Mouse (Mus musculus) cerebellum, postnatal 36 days (tissue): Measurements from ENCODE around the gene Usp19.

Experiments
- DNase-seq, 2 experiments: peaks; one replicate each; pipeline ENCODE4 v3.0.0; 2021 to 2022; ENCODE audit warnings: mixed read lengths in 2 of 2

Usp19 gene

DNA sequence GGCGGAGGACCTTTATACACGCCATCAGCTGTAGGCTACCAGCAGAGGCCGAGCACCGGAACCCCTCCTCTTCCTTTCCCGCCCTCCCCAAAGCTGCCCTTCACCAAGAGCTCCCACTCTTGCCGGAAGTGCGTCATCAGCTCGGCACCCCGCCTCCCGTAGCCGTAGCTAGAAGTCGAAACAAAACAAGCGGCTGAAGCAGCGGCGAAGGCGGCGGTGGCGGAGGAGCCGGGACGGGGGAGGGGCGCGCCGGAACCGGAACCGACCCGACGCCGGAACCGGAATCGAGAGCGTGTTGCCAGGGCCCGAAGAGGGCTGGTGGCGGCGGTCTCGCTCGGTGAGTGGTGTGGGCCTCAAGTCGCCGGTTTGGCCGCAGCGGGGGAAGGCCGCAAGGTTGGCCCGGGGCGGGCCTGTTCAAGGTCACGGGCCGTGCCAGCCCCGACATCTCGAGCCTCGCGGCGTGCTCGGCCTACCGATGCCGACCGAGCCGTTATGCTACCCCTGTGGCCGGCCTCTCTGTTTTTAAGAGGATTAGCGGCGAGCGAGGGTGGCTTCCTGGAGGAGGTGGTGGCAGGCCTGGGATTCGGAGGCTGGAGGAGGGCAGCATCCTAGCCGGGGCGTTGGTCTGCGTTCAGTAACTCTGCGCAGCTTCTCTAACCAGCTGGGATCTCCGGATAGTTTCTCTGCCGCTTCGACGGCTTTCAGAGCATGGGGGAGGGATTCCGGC is at the start of gene Usp19:
Gene Usp19 (plus strand): TSS at position 44 of the 727 bp plus-strand sequence.
- DNase-seq, result peak; percentile 94 to 96

DNA sequence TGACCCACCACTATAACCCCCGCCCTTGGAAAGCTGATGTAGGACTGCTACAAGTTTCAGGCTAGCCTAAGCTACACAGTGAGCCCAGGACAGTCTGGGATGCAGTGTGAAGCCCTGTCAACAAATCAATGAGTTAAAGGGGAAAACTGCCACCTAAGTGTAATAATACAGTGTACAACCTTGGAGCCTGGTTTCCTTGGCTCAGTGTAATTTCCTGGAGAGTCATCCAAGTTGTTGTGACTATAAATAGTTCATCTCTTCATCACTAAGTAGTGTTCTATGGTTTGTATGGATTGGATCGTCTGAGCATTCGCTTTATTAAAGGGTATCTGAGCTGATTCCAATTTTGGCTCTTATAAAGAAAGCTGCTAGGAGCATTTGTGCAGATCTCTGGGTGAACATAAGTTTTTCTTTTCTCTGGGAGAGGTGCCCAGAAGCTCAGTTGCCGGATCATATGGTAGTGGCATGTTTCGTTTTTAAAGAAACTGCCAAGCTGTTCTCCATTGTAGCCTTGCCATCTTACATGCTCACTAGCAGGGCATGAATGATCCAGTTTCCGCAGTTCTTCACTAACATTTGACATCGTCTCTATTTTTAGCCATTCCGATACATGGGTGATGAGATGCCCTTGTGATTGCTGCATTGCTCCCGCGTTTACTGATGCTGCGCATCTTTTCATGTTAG is 49.0 kb upstream of the Usp19 start:
- peak in 1 of 2 experiments; percentile 21 for DNase-seq

DNA sequence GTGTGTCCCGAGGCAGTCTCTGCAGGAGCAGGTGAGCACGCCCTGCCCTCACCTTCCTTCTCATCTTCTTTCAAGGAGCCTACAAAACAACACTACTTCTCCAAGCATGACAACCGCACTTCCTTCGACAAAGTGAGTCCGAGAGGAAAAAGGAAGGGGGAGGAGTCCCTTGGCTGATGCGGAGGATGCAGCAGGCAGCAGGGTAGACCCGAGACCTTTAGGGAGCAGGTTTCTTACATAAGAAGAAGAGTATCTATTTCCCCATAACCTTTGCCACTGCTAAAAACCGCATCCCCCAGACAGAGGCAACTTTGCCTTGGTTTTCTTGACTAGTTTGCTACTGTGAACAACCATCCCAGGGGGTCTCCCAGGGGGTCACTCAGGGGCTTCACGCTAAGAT is 45.3 kb upstream of the Usp19 start:
- DNase-seq, result no peak

DNA sequence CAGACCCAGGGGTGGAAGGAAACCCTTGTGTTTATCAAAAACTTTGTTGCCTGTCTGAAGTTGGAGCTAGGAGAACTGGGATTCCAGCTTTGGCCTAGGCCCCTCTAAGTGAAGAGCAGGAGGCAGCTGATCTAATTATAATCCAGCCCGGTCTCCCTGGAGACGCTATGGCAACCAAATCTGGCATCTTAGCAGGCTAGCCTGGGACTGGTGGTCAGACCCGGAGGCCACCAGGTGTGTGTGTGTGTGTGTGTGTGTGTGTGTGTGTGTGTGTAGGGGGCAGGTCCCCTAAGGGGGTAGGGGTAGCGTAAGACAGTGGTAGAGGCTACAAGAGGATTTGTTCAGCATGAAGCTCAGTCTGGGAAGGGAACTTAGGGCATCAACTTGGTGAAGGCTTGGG is 40.5 kb upstream of the Usp19 start:
- no peak for DNase-seq

DNA sequence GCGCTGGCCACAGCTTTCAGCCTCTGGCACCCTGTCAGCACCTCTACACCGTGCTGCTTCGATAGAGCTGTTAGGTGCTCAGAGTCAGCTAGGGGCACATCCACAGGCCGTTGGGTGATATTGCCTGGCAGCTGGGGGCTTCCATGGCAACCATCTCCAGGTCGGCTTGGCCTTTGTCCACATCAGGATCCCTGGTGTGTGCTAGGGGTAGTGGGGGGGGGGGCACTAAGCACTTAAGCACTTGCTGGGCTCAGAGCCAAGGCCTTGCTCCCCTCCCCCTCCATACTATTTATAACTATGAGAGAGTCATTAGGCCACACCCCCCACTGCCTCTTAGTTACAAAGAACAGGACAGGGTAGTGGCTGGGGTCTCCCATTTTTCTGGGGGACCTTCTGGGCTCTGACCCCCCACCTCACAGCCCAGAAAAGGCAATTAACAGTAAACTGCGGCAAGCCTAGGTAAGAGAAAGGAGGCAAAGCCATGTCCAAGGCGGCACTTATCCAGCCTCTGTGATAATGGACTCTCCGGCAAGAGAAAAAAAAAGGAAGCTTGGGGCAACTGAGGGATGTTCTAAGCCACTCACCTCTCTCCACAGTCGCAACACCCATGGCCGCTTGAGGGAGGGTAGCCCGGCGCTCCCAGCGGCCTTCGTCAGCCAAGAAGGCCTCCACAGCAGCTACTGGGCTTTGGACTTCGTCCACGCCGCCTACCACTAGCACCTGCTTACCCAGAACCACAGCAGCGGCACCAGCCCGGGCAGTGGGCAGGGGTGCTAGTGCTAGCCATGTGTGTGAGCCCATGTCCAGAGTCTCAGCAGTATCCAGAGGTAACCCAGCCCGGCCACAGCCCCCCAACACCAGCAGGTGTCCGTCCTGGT is 39.9 kb upstream of the Usp19 start:
- DNase-seq, result peak; percentile 21 to 37

DNA sequence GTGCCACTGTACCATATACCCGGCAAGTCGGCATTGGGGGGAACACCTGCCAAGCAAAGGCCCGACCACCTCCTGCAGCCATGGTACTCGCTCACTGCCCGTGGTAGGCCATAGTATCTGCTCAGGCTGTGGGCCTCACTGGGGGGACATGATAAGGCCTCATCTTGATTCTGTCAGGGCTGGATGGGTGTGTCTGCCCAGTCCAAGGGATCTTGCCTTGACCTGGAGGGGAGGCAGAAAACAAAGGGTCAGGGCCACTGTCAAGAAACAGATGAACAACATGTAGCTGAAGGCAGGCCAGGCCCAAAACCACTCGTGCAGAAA is 39.3 kb upstream of the Usp19 start:
- no peak for DNase-seq

DNA sequence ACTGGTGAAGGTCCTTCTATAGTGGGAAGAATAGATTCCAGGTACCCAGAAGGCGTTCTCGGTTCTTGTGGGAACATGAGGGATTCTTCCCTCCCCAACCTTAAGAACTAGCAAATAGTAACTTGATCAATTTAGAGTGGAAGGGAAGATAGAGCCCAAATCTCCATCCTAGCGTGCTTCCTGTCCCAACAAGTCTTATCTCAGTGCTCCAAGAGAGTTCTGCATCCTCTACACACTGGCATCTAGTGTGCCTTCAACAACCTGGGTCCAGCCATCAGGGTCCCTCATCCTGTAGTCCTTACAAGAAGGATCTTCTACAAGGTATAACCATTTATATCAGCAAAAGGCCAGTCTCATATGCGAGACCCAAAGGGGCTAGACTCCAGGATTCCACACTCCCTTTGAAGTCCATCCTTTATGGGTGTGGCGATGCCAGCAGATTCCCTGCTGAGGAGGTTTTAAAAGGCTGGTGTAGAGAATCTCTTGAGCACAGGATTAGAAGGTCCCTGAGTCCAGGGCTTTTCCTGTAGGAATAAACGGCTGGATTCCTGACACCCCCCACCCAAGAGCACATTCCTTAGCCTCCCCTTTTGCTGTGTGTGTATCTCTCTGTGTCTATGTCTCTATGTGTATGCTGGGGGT is 38.8 kb upstream of the Usp19 start:
- no peak for DNase-seq

DNA sequence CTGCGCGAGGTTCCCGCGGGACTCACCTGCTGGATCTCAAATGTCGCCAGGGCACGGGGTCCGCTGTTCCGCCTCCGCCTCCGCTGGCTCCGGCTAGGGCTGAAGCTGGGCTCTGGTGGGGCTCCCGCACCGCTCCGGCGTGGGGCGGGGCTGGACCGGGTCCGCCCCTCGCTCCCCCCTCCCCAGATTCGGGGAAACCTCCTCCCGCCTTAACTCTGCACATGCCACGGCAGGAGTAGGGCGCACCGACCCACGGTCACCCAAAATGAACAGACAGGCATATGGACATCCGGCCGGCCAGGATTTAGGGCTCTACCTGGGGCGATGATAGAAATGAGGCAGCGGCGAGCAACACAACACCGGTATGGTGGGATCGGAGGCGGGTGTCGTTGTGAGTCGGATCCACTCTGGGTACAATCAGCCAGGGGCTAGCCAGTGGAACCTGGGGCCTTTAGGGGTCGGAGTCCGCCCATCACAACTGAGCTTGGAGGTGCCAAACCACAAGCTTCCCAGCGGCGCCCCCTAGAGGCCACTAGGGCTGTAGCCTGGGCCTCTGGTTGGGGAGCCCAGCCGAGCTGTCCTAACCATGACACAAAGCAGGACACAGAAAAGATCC is 38.0 kb upstream of the Usp19 start:
- peak; percentile 92 to 95 for DNase-seq

DNA sequence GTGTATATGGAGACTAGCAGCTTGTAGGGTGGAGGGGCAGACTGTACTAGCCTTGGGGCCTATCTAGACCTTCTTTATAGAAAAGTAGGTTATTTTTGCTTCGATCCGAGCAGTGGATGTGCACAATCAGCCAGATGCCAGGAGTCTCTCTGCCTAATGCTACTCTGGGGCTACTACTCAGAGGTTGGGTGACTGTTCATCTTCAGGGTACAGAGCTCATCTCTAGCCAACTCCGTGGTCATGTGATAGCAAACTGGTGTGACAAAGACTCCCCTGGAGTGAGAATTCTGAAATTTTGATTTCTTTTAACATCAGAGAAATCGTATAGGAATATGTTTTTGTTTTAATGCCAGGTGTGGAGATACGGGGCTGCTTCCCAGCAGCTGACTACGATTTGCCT is 37.5 kb upstream of the Usp19 start:
- DNase-seq, result no peak

DNA sequence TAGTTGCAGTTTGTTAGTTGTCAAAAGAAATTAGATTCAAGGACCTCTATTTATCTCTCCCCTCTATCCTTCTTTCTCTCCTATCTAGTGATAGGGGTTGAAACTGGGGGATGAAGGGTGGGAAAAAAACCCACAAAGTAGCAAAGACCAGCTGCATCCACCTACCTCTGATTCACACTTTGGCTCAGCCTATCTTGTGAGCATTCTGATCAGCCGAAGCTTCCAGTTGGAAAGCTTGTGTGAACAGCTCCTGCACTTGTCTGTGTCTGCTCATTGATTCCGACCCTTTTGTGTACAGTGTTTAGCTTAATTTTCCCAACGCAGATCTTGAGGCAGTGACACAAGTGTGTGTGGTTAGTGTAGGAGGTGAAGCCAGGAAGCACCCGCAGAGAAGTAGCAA is 36.9 kb upstream of the Usp19 start:
- DNase-seq, result no peak

DNA sequence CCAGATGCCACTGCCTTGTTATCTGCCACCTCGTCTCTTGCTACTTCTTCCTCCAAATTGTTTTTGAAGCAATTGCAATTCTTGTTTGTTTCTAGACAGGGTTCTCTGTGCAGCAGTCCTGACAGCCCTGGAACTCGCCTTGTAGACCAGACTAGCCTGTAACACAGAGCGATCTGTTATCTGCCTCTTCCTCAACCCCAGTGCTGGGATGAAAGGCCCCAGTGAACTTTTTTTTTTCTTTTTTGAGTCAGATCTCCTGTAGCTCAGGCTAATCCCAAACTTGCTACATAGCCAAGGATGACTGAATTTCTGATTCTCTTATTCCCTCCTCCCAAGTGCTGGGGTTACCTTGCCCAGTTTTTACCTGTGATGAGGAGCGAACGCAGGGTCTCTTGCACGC is 36.0 kb upstream of the Usp19 start:
- DNase-seq, result no peak

DNA sequence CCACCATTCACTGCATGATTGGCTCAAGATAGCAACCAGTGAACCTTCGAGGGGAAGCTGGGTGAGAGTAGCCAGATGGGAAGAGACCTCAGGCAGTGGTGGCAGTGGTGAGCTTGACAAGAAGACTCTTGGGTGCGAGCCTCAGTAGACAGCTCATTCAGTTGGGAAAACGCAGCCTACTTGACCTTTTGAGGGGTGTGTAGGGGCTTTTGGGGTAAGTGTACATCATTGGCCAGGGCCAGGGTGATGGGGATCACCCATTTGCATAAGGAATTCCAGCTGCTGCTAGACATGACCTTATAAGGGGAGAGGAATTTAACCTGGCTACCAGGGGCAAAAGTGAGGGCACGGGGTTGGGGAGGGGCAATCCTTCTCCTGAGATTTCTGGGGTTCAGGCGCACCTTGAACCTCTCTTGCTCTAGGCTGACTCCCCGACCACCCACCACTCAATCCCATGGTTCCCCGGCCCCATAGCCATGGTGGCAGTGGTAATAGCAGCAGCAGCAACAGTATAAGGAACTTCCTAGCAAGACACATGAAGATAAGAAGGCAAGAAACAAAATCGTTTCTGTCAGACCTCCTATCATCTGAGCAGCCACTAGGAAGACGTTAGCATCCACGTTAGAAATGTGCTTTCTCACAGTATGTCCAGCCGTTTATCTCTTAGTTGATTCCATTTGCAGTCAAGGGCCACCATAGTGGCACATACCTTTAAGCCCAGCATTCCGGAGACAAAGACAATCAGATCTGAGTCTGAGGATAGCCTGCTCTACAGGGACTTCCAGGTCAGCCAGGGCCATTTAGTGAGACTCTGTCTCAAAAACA is 34.4 kb upstream of the Usp19 start:
- DNase-seq, result no peak

DNA sequence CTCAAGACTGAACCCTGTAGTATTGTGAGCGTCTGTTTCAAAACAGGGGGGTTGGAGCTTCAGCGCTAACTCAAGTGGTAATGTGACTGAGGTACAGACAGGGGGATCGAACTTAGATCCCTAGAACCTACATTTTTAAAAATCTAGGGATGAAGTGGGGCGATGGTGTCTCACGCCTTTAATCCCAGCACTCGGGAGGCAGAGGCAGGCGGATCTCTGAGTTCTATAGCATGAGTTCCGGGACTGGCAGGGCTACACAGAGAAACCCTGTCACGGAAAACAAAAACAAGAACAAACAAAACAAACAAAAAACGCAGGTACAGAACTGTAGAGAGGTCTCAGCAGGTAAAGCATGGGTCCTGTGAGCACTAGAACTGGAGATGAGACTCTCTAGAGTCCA is 33.4 kb upstream of the Usp19 start:
- no peak for DNase-seq

DNA sequence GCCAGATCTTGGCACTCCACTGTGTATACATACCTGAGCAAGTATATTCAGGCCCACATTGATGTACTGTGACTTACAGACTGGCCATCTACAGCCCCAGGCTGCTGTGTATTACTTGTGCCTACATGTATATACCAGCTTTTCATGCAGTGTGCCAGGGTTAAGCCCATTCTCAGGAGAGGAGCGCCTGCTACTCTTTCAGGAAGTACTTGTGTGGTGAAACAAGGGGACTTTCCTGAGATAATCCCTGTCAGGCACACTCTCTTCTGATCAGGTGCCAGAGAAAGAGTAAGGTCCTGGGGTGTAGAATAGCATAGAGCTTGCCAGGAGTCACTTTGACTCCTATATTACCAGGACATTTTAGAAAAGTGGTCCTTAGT is 30.5 kb upstream of the Usp19 start:
- no peak for DNase-seq

DNA sequence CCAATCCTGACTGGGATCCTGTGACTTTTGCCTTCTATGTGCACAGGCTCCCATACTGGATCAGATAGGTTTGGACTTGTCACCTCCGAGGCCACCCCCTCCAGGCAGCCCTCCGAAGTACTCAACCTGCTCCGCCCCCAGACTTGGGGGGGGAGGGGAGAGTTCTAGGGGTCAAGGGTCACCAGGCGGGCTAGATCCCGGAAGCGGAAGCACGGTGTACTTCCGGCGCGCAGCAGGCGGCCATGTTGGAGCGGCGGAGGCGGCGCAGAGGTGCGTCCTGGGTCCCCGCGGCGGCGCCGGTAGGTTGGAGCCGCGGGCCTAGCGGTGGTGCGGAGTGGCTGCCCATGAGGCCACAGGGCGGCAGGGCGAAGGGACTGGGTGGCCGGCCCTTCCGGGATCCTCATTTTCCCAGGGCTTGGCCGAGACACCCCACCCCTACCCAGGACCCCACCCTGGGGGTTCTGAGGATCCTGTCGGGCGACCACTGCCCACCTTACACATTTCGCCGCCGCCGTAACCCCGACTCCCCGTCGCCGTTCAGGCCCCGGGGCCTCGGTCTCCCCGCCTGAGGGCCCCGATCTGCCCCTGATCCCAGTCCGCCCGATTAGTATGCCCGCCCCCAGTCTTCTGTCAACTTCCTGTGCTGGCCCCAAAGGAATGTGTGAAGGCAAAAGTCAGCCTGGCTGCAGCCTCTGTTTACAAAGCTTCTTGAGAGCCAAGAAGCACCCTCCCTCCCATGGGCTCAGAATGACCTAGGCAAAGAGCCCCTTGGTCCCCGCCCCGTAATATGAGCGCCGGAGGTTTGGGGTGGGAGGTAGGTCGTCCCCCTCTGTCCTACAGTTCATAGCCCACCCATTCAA is 29.9 kb upstream of the Usp19 start, which contains the start of gene Ccdc71:
Gene Ccdc71 (plus strand): TSS at position 209 of the 860 bp plus-strand sequence.
- peak; percentile 87 to 89 for DNase-seq

DNA sequence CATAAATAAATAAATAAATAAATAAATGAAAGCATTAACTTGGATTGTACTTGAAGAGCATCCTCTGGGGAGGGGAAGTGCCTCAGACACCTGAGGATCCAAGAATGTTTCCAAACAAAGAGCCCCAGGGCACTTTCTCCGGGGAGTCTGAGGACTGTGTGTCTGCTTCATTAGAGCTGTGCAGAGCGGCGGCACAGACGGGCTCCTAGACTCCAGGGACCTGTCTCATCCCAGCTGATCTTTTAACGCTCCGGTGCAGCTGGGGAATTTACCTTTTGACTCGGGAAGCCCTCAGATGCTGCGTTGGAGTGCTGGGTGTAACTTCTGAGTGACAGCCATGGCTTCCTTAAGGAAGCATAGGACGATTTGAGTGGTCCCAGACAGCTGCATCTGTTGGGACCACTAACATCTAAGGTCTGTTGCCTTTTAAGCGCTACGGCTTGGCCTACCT is 29.2 kb upstream of the Usp19 start, which contains the start of gene Klhdc8b:
Gene Klhdc8b (minus strand): TSS at position 401 of the 451 bp plus-strand sequence.
- DNase-seq, result no peak

DNA sequence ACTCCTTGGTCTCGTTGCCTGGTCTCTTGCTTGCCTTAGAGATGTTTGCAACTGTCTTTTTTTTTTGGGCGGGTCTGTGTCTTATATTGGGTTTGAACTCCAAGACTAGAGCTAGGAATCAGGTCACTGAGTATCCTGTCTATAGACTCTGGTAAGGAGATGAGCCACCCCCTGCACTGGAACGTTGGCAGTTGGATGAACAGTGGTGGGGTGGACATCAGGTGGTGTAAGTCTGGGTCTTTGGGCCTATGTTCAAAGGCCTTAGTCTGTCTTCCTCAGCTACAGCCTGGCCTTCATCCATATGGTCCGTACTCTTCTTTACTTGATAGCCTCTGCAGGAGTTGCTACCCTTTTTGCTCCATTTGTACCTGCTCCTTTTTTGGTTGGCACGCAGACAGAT is 28.7 kb upstream of the Usp19 start:
- DNase-seq, result no peak

DNA sequence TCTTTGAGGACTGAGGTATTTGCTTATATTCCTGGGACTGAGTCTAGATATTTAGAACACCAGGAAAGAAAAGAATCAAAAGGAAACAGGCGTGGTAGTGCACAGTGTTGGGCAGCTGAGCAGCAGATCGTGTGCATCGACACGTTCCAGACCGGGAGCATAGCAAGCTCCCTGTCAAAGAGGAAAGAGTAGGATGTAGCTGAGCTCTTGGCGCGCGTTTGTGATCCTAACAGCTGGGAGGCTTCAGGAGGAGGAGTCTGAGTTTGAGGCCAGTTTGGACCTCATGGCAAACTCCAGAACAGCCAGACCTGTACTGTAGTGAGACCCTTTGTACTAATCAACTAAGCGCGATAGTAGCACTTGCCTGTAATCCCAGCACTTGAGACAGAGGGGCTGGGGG is 28.2 kb upstream of the Usp19 start:
- no peak for DNase-seq

DNA sequence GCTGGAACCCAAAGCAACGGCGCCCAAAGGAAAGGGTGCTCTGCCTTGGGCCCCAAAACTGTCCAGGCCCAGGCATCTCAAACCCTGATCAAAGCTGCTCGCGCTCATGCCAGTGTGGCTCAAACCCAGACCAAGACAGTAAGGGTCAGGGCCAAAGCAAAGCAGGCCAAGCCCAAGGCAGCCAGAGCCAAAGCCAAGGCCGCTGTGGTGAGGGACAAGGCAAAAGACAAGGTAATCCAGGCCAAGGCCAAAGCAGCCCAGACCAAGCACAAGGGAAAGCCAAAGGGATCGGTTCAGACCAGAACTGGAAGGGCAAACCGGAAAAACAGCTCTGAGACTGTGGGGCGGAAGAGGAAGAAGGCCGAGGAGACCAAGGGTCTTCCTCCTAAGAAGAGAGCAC is 26.7 kb upstream of the Usp19 start:
- DNase-seq, result no peak

DNA sequence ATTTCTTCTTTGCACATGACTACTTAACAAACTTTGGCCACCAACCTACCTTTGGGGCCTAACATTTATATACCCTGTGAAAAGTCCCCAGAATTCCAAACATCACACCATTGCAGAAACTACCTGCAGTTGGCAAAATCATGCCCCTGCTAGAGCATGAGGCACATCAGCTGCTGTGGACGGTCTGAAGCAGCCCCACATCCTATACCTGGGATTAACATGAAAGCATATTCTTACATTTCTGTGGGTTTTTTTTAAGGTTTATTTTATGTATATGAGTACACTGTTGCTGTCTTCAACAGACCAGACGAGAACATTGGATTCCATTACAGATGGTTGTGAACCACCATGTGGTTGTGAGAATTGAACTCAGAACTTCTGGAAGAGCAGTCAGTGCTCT is 24.2 kb upstream of the Usp19 start:
- DNase-seq, result no peak

DNA sequence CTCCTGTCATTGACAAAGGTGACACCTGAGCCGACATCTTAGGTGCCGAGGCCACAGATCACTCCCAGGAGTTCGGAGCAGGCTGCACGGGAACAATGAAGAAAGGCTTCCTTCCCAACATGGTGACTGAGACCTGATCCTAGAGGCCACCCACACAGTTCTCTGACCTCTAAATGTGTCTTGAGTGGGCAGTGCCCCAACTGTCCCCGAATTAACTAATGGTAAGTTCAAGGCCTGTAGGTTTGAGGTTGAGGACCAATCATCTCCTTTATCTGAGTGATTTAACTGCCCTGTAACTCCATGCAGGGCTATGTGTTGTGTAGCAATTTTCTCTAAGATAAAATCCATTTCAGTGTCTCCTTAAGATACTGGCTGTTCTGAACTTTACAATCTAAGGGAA is 21.0 kb upstream of the Usp19 start:
- no peak for DNase-seq
